Mouse (Mus musculus): ENCODE measurements at regions not wholly inside any gene's neighbourhood (a gene's known extent, or its start where the extent isn't known, plus 50 kb on each side); places are given as distances from the start of the nearest gene placed in this dataset.

DNA sequence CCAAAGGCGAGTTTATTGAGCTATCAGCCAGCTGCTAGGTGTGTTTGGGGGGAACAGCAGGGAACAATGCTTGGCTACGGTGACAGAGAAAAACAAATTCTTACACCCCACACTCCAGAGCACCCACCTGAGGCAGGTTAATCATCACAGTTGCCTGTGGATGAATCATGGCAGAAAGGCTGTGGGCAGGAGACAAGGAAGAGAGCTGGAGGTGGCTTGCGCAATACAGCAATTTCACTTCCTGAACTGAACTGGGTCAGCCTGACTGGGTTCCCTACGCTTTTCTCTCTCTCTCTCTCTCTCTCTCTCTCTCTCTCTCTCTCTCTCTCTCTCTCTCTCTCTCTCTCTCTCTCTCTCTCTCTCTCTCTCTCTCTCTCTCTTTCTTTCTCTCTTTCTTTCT lies 481.5 kb downstream of the Zfp704 start:
- TF ChIP-seq POLR2A (IDR thresholded peaks at IDR 0.05; ENCODE audit: borderline replicate concordance, low read depth, low read length) (no peak), CTCF (IDR thresholded peaks at IDR 0.05; ENCODE audit: low read depth, low read length) (no peak)

Data from bone marrow macrophage, adult 2 months (primary cell).